Mouse (Mus musculus) yolk sac, embryonic 10.5 days (tissue): ENCODE measurements around the gene Smyd3.

ENCODE experiments used
- DNase-seq: peaks from one replicate; pipeline ENCODE4 v3.0.0-alpha.2; 2017; ENCODE audit warnings: low spot score

Gene Smyd3

GRCm38 (mm10) chr1:179516941-179517712 is 714 bp downstream of the Smyd3 start:
- peak; percentile 45 for DNase-seq

DNA sequence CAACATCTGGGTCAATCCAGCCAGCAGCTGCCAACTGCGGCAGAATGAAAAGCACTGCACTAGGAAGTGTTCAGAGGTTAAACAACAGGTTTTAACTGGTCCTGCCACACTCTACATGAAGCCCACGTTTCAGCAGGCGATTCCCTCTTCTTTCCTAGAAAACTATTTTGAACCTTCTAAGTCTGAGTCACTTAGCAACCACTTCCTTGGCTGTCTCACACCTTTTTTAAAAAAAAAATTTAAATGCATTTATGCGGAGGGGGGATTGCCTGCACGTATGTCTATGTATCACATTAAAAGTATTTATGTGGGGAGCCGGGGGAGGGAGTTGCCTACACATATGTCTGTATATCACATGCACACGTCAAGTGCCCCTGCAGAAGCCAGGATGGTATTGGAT is 5.9 kb downstream of the Smyd3 start:
- no peak for DNase-seq

- DNase-seq = no peak
Measured at GRCm38 (mm10) chr1:179510546-179511340, 7.1 kb downstream of the Smyd3 start.

DNA sequence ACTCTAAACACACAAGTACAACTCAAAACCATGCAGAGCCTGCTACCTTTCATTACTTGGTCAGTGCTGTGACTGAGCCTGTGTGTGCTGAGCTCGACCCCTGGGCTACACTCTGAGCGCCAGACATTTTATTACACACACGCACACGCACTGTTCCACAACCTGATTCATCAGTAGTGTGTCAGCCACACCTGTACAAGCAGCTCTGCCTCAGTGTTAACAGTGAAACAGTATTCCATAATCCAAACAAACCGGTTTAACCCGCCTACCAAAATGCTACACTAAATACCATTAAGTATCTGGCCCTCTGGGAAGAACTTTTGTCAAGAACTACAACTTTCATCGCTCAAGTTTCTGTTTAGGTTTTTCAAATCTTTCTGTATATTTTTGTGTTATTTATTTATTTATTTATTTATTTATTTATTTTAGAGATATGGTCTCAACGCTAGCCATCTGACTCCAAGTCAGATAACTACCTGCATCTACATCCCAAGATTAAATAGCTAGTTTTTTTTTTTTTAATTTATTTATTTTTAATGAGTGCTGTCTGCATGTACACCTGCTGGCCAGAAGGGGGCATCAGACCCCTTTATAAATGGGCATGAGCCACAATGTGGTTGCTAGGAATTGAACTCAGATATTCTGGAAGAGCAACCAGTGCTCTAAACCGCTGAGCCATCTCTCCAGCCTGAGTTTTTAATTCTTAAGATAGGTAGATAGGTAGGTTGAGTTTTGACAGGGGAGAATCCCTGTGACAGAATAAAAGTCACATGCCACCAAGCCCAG is 11.1 kb downstream of the Smyd3 start:
- no peak for DNase-seq

DNA sequence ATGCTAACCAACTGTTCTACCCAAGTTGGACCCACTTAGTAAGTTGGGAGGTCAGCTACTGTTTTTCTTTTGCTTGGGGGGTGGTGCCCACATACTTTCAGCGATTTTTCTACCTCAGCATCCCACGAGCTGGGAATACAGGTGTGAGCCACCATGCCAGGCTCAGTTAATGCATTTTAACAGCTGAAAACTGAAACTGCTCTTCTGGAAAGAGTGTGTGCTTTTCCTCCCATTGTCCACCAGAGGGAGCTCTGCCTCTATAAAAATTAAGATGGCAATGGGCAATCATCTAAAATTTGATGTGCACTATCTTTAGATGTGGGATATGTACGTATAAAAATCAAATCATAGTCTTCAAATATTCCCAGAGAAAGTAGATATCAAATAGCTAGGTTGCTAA is 15.3 kb downstream of the Smyd3 start:
- no peak for DNase-seq

- DNase-seq = peak; percentile 24
Measured at GRCm38 (mm10) chr1:179499257-179499656, 18.6 kb downstream of the Smyd3 start.

GRCm38 (mm10) chr1:179492908-179493307 is 24.9 kb downstream of the Smyd3 start:
- no peak for DNase-seq

DNA sequence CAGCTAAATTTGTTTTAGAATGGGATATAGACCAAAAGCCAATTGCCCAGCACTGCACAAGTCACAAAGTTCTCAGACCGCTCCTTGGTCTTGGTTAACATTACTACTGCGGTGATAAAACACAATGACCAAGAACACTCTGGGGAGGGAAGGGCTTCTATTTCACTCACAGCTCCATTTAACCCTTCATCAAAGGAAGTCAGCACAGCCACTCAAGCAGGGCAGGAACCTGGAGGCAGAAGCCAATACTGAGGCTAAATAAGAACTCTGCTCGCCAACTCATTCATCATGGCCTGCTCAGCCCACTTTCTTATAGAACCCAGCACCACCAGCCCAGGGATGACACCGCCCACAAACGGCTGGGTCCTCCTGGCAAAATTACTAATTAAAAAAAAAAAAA is 29.3 kb downstream of the Smyd3 start:
- no peak for DNase-seq

- DNase-seq = no peak
Measured at GRCm38 (mm10) chr1:179487990-179488389, 29.9 kb downstream of the Smyd3 start.

DNA sequence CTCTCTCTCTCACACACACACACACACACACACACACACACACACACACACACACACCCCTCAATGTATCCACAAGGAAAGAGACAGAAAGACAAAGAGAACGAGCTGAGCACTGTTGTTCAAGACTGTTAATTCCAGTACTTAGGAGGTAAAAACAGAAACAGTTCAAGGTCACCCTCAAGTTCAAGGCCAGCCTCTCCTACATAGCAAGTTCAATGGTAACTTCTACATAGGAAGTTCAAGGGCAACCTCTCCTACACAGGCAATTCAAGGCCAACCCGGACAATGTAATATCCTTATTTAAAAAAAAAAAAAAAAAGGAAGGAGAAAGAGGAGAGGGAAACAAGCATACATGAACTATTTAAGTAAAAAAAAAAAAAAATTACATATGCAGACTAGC is 30.6 kb downstream of the Smyd3 start:
- DNase-seq = no peak

GRCm38 (mm10) chr1:179485784-179486540 is 31.9 kb downstream of the Smyd3 start:
- DNase-seq = no peak

DNA sequence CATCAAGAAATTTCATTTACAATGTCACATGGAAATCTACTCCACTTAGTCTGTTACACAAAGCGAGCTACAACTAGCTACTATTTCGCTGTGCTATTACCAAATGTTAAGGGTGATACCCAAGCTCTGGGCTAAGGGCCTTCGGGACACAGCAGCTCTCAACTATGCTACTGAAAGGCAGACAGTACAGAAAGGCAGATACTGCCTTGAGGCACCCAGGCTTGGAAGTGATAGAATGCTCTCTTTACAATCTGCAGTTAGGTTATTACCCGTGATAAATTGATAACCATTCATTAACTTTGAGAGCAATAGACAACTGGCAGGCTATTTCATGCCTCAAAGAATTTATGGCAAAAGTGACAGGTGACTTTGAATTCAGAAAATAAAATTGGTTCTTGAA is 37.0 kb downstream of the Smyd3 start:
- DNase-seq = no peak

- peak; percentile 38 for DNase-seq
Measured at GRCm38 (mm10) chr1:179477157-179477902, 40.5 kb downstream of the Smyd3 start.

DNA sequence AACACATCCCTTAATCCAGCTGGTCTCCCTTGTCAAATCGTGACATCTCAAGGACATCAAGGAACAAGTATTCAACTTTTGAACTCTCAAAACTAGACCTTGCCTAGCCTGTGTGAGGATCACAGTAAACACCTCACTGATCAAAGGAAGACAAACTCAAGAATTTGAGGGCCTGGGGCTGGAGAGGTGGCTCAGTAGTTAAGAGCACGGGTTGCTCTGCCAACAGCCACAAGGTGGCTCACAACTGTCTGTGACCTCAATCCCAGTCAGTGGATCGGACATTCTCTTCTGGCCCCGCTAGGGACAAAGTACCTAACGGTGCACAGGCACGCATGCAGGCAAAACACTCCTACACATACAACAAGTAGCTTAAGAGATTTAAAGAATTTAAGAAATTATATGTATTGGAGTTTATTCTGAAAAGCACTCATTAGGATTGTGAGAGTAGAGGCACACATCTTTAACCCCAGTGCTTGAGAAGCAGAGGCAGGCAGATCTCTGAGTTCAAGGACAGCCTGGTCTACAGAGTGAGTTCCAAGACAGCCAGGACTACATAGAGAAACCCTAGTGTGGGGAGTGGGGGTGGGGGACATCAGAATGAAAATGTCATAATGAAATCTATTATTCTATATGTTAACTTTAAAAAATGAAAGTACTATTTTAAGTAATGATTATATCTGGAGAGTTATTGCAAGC is 41.2 kb downstream of the Smyd3 start:
- no peak for DNase-seq

DNA sequence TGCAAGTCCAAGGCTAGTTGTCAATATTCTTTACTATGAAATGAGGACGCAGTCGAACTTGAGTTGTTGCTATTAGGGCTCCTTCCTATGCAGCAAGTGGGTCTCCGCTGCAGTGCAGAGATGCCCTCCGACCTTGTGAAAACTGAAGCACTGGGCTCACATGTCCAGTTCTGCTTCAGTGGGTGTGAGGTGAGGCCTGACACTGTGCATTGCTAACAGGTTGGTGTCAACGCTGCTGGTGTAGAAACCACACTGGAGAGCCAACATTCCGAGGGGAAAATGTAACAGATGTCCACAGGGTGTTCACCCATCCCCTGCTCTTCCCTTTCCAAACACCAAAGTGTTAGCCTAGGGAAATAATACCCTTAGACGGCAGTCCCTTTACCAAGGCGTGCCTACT is 43.1 kb downstream of the Smyd3 start:
- no peak for DNase-seq

DNA sequence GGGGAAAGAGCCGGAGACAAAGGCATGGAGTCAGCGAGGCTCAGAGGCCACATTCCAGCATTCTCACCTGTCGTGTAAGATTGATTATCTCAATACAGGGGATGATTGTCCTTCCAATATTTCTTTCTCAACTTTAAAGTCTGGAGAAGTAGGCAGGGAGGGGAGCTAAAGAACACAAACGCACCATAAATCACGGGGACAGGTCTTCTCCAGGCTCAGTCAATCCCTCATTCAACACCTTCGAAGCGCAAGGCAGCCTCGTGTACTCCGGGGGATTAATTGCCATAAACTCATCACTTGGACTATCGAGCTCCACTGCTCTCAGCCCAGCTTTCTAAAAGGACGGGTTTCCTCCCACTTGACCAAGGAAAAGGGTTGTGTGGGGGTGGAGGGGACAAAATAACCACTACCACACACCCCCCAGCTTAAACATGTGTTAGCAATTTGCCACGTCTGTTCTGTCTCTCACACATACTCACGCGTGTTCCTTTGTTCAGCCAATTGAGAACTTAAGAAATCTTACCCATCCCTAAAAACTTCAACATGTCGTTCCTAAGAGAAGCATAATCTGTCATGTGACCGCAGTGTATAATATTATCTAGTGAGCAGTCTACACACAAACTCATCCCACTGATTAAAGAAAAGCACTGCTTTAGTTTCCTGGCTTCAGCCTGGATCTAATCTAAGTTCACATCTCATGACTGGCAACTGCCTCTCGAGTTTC is 43.8 kb downstream of the Smyd3 start:
- no peak for DNase-seq

DNA sequence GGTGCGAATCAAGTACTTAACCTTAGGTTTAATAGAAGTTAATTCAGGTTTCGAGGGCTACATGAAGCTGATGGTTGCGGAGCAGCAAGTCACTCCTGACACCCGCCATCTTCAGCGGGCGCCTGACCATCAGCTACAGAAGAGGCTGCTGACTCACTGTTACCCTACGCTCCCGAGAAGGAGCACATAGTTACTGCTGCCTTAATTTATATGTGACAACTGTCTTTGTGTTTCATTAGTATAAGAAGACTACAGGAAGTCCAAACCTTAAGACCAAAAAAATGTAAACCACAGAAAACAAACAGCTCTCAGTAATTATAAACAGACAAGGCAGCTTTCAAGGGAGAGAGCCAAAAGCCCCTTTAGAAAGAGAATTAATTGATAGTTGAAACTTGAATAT is 49.9 kb downstream of the Smyd3 start:
- no peak for DNase-seq

GRCm38 (mm10) chr1:179462376-179462775 is 55.5 kb downstream of the Smyd3 start:
- DNase-seq = no peak

DNA sequence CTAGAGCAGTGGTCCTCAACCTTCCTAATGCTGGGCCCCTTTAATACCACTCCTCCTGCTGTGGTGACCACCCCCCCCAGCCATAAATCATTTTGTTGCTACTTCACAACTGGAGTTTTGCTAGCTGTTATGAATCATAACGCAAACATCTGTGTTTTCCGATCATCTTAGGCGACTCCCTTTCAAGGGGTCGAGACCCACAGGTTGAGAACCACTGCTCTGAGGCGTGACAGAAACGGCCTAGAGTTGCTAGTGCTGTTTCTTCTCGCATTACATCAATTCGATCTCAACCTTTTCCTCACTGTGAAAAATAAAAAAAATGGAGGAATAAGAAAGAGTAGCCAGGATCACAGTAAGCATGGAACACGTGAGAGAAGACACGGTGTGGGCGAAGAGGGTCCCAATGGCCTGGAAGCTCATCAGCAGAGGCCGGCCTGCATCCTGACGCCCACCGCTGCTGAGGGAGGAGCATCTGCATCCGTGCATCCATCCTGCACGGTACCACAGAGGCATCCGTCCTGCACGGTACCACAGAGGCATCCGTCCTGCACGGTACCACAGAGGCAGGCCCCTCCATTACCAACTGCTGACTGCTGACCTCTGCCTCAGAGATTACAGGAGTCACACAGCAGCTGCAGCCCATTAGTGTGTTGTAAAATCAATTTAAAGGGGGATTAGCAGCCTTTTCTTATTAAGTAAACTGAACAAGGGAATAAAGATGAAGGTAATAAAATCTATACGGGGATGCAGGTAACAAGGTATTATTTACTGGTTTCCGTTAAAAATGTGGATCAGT is 56.6 kb downstream of the Smyd3 start:
- no peak for DNase-seq
